Mouse (Mus musculus) kidney, postnatal 14 days (tissue): ENCODE results near the gene Cyb5rl.
A peak's percentile ranks its signal among the peaks of the same experiment; 100 is the strongest.
"Not testable (repeated sequence)": the region's sequence is repeated elsewhere in the genome, so short reads cannot be mapped to it uniquely, and the experiment has no call there.

ENCODE experiments used
- DNase-seq: peaks from one replicate; pipeline ENCODE4 v3.0.0; 2022; ENCODE audit warnings: mixed read lengths

Gene Cyb5rl

GRCm38 (mm10) chr4:107063214-107063613 lies 3.6 kb upstream of the Cyb5rl start:
- no peak for DNase-seq

GRCm38 (mm10) chr4:107064394-107065098 lies 2.2 kb upstream of the Cyb5rl start:
- DNase-seq: no peak

- peak; percentile 58 for DNase-seq
Measured at GRCm38 (mm10) chr4:107067151-107067840, 508 bp downstream of the Cyb5rl start.

DNA sequence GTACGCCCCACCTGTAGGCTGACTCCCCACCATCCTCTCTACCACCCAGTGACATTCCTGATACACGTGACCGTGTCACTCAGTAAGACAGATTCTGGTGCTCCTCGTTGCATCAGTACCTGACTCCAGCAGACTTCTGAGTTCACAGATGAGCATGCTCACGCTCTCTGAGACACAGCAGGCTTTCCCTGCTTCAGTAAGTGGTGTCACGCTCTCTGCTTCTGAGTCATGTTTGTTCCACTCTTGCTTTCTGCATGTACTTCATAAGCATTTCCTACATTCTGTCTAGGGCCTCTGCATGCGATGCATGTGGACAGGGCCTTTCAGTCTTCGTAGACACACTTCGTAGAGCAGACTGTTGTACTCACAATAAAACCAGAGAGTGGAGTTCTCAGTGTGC lies 5.6 kb downstream of the Cyb5rl start:
- DNase-seq: no peak

DNA sequence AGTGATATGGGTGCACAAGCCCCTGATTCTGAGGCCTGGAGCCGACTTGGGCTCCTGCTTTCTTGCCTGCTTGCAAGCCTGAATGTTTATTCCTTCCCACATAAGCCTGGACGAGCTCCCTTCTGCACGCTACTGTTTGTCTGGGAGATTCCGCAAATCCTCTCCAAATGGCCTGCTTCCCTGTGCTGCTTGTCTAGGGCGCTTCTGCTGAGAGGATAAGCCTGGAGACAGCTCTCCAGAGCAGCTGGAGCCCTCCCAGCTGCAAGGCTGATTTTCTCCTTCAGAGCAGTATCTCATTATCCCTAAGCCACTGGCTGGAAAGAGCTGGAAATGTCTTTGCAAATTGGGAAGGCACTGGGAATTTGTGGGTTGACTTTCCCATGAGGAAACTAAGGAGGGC lies 8.7 kb downstream of the Cyb5rl start:
- DNase-seq: no peak

- DNase-seq: no peak
Measured at GRCm38 (mm10) chr4:107078894-107079293, 12.1 kb downstream of the Cyb5rl start.

GRCm38 (mm10) chr4:107079716-107080115 lies 12.9 kb downstream of the Cyb5rl start:
- DNase-seq: no peak

- no peak for DNase-seq
Measured at GRCm38 (mm10) chr4:107082185-107082584, 15.4 kb downstream of the Cyb5rl start.

DNA sequence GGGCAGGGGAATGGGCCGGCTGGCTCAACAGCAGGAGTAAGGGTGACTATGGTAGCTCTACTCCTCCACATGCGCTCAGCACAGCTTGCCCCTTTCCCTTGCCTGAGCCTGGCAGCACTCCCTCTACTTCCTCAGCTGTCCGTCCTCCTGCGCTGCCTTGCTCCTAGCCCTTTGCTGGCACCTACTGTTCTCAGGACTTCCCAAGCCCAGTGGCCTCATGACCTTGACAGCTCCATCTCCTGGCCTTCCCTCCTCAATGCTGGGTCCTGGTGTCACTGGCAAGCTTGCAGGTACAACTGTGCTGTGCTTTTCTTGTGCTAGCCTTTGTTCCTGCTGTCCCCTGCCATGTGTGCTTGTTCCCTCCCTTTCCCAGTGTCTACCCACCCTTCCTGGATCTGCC lies 16.3 kb downstream of the Cyb5rl start:
- no peak for DNase-seq

GRCm38 (mm10) chr4:107084343-107084742 lies 17.6 kb downstream of the Cyb5rl start:
- DNase-seq: peak; percentile 36

- DNase-seq: peak; percentile 83
Measured at GRCm38 (mm10) chr4:107084858-107085257, 18.1 kb downstream of the Cyb5rl start.

GRCm38 (mm10) chr4:107091696-107092095 lies 24.9 kb downstream of the Cyb5rl start:
- no peak for DNase-seq

GRCm38 (mm10) chr4:107094484-107095187 lies 27.8 kb downstream of the Cyb5rl start:
- DNase-seq: no peak

DNA sequence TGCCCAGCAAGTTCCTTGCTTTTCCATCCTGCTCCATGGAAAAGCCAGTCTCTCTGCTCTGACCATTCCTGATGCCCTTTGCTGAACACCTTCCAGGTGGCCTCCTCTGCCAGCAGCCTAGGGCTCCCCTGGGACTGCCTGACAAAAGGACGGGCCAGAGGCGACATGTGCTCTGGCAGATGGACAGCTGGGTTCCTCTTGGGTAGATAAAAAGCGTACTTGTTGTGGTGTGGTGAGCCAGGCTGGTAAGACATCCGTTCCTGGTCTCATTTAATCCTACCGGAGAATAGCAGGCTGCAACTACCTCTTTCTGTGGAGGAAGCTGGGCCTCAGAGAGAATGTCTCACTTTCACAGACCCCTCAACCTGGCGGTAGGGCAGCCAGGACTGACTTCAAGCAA lies 29.3 kb downstream of the Cyb5rl start:
- no peak for DNase-seq

- no peak for DNase-seq
Measured at GRCm38 (mm10) chr4:107096841-107097373, 30.1 kb downstream of the Cyb5rl start, which contains the start of gene Cdcp2. TSS of gene Cdcp2 (plus strand) at chr4:107096891.

GRCm38 (mm10) chr4:107097871-107098270 lies 31.1 kb downstream of the Cyb5rl start:
- DNase-seq: no peak

GRCm38 (mm10) chr4:107098375-107098774 lies 31.6 kb downstream of the Cyb5rl start:
- DNase-seq: no peak

DNA sequence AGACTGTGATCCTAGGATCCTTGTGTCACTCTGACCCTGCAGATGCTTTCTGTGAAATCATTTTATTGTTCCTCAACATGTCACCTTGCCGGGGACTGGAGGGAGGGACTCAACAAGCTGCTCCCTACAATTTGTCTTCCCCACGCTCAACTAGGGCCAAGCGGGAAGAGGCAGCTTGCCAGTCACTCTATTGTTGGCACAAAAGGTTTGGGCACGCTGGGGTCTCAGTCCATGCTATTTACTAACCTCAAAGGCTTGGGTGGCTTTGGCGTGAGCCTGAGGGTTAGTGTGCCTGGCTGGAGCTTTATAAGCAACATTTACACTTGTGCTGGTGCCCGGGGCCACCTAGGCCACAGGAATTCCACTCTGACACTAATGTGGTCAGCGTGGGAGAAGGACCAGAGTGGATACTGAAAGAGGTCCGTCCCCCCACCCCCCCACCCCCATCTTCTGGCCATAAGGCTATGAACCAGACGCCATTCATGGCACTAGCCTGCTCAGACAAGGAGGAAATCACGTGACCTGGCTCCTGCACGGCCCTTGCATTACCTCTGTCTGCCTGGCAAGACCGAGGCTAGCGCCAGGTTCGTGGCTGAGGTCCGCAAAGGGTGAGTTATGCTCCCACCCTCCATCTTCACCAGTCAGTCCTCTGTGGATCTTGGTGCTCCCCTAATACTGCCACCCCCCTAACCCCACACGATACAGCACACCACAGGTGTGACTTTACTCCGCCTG lies 32.2 kb downstream of the Cyb5rl start:
- no peak for DNase-seq

DNA sequence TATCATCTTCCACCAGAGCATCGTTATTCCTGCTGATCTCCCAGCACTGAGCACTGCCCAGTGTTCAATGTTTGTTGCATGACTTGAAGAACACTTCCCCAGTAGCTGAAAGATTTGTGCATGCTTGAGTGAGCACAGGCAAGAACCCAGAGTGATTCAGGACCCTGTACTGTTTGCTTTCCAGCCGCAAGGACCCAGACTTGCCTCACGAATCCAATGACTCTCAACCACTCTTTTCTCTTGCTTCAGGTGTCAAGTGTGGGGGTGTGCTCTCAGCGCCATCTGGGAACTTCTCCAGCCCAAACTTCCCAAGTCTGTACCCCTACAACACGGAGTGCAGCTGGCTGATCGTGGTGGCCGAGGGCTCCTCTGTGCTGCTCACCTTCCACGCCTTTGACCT lies 35.4 kb downstream of the Cyb5rl start:
- no peak for DNase-seq

- DNase-seq: no peak
Measured at GRCm38 (mm10) chr4:107106777-107107176, 40.0 kb downstream of the Cyb5rl start.

GRCm38 (mm10) chr4:107108291-107108731 lies 41.5 kb downstream of the Cyb5rl start:
- DNase-seq: peak; percentile 36

DNA sequence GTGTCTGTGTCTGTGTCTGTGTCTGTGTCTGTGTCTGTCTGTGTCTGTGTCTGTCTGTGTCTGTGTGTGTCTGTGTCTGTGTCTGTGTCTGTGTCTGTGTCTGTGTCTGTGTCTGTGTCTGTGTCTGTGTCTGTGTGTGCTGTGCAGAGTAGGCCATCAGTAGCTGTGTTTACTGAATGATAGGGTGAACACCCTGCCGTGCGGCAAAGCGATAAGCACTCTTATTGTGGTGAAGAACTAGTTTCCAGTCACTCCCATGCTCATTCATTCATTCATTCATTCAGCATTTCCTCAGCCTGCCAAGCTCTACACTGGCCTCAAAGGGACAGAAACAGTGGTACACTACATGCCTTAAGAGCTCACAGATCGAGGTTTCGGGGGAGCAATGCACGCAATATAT lies 42.4 kb downstream of the Cyb5rl start:
- DNase-seq: not testable (repeated sequence)

DNA sequence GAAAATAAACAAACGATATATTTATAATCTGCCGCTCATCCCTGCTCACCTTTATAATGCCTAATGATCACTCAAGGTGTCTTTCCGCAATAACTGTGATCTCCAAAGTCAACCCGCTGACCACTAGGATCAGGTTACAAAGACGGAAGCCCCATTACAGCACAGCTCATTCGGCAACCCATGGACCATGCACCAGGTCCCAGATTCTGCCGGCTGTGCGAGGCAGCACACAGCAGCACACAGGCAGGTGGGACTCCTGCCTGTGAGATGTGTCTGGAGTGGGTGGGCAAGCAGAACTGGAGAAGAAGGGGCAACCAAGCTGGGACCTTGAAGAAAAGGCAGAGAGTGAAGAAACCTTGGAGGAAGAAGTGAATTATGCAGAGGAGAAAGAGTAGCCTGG lies 47.5 kb downstream of the Cyb5rl start:
- no peak for DNase-seq
